Mouse (Mus musculus): ENCODE results near the gene Ggt1. TPM values are rescaled to one million over a fixed set of nuclear protein-coding genes. Genes with fewer than 3 reads are reported as not detected.

Gene Ggt1
- polyA plus RNA-seq, 1 experiment from 2014 or later: not detected

DNA sequence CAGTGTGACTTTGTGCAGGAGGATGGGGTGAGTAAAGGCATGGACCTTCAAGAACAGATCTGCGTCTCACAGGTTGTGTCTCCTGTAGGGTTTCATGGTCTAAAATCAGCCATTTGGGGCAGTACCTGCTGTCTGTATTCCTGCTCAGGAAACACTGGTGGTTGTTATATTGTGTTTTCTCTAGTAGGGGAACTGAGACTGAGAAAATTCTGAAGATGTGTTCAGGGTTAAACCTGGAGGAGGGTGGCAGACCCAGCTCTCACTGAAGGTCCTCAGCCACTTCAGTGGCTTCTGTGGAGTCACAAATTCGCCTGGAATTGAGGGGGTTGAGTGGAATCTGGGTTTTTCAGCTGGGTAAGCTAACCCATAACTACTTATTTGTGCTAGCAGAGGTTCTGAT lies 31.1 kb upstream of the Ggt1 start:
- Histone ChIP-seq H3K27ac (no peak overlapping the region), H3K79me2 (ENCODE audit: inconsistent target) (peaks cover 66% of the 10 kb centered on the region), H3K4me3 (ENCODE audit: inconsistent target) (no peak overlapping the region), H3K36me3 (ENCODE audit: inconsistent target) (peaks cover 32% of the 10 kb centered on the region)
- 100% methylated on average over 2 of the region's 2 CpGs for WGBS (ENCODE audit: missing documents)

DNA sequence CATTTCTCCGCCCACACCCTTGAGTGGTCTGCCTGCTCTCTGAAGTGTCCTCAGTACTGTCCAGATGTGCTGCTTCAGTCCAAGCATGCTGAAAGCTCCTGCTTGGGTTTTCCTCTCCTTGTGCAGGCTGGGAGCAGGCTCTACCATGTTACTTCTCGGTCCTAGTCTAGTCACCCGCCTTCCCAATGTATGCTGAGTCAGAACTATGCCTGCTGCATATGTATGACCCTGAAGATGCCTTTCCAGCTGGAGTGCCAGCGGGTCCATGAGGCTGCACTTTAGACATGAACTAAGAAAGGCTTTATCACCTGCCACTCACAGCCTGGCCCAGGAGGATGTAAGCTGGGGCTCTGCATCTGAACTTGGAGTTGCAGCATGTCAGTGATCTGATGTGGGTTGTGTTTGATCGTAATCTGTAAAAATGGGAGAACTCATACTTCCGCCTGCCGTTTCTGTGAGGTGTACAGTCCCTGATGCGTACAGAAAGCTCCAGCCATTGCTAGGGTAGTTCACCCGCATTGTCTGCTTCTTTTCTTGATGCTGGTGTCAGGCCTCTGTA lies 29.8 kb upstream of the Ggt1 start:
- 86% methylated on average over 9 of the region's 9 CpGs for WGBS (ENCODE audit: missing documents)
- Histone ChIP-seq H3K4me3 (ENCODE audit: inconsistent target) (no peak overlapping the region), H3K79me2 (ENCODE audit: inconsistent target) (peaks cover 53% of the 10 kb centered on the region), H3K36me3 (ENCODE audit: inconsistent target) (peaks cover 39% of the 10 kb centered on the region), H3K27ac (no peak overlapping the region)

DNA sequence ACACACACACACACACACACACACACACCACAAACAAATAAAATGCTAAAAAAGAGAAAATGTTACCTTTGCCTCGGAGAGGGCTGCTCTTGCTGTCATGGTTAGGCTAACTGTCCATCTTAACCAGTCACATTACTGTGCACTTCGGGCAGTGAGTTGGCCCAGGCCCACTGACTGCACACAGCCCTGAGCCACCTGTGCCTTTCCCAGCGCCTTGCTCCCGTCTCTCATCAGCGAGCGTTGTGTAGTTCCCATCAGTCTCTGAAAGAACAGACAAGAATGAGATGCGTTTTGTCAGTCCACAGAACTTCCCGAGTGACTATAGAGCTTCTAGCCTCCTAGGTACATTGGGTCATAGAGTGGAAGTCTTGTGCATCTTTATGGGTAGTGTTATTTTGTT lies 27.2 kb upstream of the Ggt1 start:
- peaks cover 39% of the 10 kb centered on the region for H3K36me3 ChIP-seq (ENCODE audit: inconsistent target)
- H3K27ac ChIP-seq: no peak overlapping the region
- WGBS (ENCODE audit: missing documents): 94% methylated on average over 8 of the region's 8 CpGs
- H3K4me3 ChIP-seq (ENCODE audit: inconsistent target): no peak overlapping the region
- peaks cover 27% of the 10 kb centered on the region; the same call in 1 of the 2 replicates for H3K79me2 ChIP-seq (ENCODE audit: inconsistent target)

DNA sequence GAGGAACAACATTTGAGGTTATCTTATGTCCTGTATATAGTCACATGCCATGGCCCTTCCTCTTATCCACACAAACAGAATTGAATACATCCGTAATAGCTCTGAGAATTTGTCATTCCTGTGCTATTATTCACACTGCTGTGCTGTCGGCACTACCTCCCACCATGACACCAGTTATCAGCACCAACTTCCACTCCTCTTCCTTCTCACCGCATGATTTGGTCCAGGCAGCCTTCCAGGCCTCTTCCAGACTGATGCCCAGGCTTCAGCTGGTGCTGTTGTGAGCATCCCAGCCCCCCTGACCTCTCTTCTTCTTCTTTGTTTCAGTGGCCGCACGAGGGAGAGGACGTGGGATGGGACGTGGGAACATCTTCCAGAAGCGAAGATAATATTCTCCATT lies 26.5 kb upstream of the Ggt1 start:
- Histone ChIP-seq H3K4me3 (ENCODE audit: inconsistent target) (no peak overlapping the region), H3K36me3 (ENCODE audit: inconsistent target) (peaks cover 39% of the 10 kb centered on the region), H3K27ac (no peak overlapping the region), H3K79me2 (ENCODE audit: inconsistent target) (peaks cover 20% of the 10 kb centered on the region; the same call in 1 of the 2 replicates)
- WGBS (ENCODE audit: missing documents): 93% methylated on average over 5 of the region's 8 CpGs

DNA sequence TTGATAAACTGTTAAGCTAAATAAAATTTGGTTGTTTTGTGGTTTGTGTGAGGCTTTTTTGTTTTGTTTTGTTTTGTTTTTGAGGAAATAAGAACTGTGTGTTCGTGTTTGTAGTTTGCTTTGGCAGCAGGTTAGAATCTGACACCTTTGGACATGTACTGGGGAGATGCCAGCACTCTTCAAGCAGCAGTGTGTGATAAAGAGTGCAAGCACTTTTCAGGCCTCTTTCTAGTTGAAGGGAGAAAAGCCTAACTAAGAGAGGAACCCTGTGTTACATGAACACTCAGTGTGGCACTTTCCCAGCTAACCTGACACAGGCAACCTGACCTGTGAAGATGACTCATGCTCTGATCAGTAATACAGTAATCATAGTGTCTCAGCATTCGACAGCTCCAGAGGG lies 26.0 kb upstream of the Ggt1 start:
- WGBS (ENCODE audit: missing documents): 86% methylated on average over 2 of the region's 2 CpGs
- Histone ChIP-seq H3K4me3 (ENCODE audit: inconsistent target) (no peak overlapping the region), H3K79me2 (ENCODE audit: inconsistent target) (peaks cover 15% of the 10 kb centered on the region; the same call in 1 of the 2 replicates), H3K27ac (no peak overlapping the region), H3K36me3 (ENCODE audit: inconsistent target) (peaks cover 39% of the 10 kb centered on the region)

DNA sequence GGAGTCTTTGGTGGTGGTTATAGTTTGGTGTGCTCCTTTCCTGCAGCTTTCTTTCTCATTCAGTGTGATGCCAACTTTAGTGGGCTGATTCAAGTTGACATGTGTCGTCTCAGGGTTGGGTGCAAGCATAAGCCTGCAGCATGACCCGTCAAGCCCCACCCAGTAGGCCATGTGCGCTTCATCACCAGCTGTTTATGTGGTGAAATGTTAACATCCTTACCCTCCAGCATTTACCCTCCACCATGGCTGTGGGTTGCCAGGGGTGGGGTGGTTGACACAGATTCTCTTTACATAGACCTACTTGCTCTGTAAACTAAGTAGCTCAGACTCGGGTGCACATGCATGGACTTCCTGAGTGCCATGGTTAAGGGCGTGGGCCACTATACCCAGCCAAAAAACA lies 25.3 kb upstream of the Ggt1 start:
- Histone ChIP-seq H3K4me3 (ENCODE audit: inconsistent target) (no peak overlapping the region), H3K79me2 (ENCODE audit: inconsistent target) (peaks cover 8% of the 10 kb centered on the region; the same call in 1 of the 2 replicates), H3K36me3 (ENCODE audit: inconsistent target) (peaks cover 39% of the 10 kb centered on the region), H3K27ac (no peak overlapping the region)
- 95% methylated on average over 5 of the region's 5 CpGs for WGBS (ENCODE audit: missing documents)

DNA sequence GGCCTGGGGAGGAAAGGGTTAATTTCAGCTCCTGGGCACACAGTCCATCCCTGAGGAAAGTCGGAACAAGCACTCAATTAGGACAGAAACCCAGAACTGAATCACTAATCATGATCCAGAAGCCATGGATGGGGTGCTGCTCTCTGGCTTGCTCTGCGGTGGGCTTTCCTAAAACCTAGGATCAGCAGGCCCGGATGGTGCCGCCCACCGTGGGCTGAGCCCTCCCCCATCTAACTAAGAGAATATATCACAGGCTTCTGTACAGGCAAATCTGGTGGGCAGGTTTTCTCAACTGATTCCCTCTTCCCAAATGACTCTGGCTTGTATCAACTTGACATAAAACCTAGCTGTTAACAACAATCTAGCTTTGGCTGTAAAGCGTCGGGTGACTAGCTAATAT lies 13.5 kb upstream of the Ggt1 start:
- Histone ChIP-seq H3K4me3 (ENCODE audit: inconsistent target) (no peak overlapping the region), H3K36me3 (ENCODE audit: inconsistent target) (no peaks in the 10 kb centered on the region), H3K27ac (no peak overlapping the region), H3K79me2 (ENCODE audit: inconsistent target) (no peaks in the 10 kb centered on the region)
- WGBS (ENCODE audit: missing documents): 83% methylated on average over 7 of the region's 7 CpGs

DNA sequence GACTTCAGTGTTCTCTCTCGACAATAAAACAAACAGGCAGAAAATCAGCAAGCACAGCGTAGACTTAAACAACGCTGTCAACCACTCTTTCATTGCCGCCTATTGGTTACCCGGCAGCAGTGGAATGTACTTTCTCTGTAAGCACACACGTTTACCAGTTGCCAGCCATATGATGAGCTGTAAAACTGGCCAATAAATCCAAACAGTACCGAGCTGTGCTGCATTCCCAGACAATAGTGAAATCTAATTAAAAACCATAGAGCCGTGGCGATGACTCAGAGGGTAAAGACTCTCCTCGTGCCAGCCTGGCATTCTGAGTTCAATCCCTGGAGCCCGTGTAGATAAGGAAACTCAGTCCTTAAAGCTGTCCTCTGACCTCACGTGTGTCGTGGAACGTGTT lies 12.9 kb upstream of the Ggt1 start:
- H3K79me2 ChIP-seq (ENCODE audit: inconsistent target): no peaks in the 10 kb centered on the region
- no peak overlapping the region for H3K4me3 ChIP-seq (ENCODE audit: inconsistent target)
- H3K27ac ChIP-seq: no peak overlapping the region
- H3K36me3 ChIP-seq (ENCODE audit: inconsistent target): no peaks in the 10 kb centered on the region
- WGBS (ENCODE audit: missing documents): 89% methylated on average over 14 of the region's 14 CpGs

DNA sequence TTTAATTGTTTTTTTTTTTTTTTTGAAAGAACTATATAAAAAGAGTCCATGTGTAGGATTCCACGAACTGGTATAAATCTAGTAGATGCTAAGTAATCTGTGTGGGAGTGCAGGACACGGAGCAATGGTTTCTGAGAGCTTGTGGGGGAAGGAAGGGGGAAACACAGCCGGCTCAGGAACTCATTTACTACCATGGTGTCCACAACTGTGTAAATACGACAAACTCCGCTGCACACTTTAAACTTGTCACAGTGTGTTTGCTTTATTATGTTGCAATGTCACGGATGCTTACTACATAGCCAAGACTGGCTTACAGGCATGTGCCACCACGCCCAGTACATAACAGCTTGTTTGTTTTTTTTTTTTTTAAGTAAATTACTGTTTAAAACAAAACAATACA lies 11.5 kb upstream of the Ggt1 start:
- 78% methylated on average over 7 of the region's 7 CpGs for WGBS (ENCODE audit: missing documents)
- Histone ChIP-seq H3K4me3 (ENCODE audit: inconsistent target) (no peak overlapping the region), H3K79me2 (ENCODE audit: inconsistent target) (no peaks in the 10 kb centered on the region), H3K36me3 (ENCODE audit: inconsistent target) (no peaks in the 10 kb centered on the region), H3K27ac (no peak overlapping the region)

DNA sequence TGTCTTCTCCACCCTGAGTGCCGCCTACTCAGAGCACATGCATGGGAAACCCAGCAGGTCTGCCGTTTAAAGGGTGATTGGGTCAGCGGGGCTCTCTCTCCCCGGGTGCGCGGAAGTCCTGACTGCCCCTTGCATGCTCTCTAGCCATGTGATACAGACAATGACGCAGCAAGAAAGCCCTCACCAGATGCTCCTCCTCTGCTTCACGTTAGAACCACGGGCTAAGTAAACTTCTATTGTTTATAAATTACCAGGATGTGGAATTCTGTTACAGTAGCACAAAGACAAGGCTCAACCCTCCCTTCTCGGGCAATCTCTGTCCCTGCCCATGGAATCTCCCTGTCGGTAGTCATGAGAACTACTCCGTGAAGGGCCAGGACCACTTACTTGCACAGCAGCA lies 10.2 kb upstream of the Ggt1 start:
- H3K36me3 ChIP-seq (ENCODE audit: inconsistent target): no peaks in the 10 kb centered on the region
- no peak overlapping the region for H3K27ac ChIP-seq
- 14% methylated on average over 12 of the region's 12 CpGs for WGBS (ENCODE audit: missing documents)
- H3K4me3 ChIP-seq (ENCODE audit: inconsistent target): no peak overlapping the region
- no peaks in the 10 kb centered on the region for H3K79me2 ChIP-seq (ENCODE audit: inconsistent target)

DNA sequence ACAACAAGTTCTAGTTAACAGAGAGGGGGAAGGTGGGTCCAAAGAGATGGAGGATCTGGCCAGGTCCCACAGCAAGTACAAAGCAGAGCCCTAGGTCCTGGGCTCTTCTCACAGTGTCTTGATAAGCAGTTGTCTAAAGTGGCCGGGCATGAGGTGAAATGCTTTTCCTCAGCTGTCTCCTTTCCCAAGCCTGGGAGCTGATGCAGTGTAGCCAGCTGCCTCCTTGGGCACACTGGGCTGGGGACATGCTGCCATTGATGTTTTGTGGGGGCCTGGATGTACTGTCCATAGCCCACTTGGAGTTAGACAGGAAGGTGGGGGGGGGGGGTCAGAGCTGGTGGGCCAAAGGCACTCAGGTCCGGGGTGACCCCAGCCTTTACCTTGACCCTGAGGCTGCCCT lies 9.3 kb upstream of the Ggt1 start:
- Histone ChIP-seq H3K4me3 (ENCODE audit: inconsistent target) (no peak overlapping the region), H3K36me3 (ENCODE audit: inconsistent target) (no peaks in the 10 kb centered on the region), H3K27ac (no peak overlapping the region), H3K79me2 (ENCODE audit: inconsistent target) (no peaks in the 10 kb centered on the region)
- 96% methylated on average over 2 of the region's 2 CpGs for WGBS (ENCODE audit: missing documents)

DNA sequence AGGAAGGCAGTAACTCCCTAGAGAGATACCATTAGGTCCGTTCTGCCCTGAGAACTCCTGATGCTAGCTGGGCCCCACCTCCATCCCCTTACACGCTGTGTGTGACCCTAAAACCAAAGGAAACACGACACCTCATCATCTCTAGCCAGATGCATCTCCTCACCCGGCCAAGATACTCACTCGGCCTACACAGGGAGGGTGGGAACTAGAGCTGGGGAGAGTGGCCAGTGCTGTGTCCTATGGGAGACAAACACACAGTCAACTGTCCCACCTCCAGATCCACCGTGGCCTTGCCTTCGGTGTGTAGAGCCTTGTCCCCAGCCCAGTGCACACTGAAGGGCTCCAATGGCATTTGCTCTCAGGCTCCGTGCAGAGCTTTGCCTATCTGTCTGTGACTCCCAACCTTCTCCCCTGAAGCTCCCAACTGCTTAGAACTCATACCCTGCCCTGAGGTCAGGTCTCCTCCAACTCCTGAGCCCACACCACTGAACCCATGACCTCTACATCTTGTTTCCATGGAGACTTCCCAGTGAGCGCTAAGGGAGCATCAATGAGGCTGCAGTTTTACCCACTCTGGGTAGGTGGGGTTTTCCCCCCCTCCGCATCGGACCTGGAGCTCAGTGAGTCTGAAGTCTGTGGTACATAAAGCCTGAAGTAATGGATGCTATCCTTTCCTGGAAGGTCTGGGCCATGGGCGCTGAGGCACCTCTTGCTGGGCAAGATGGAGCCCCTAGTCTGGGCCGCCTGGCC lies 8.5 kb upstream of the Ggt1 start:
- Histone ChIP-seq H3K79me2 (ENCODE audit: inconsistent target) (no peaks in the 10 kb centered on the region), H3K4me3 (ENCODE audit: inconsistent target) (no peak overlapping the region), H3K27ac (no peak overlapping the region), H3K36me3 (ENCODE audit: inconsistent target) (no peaks in the 10 kb centered on the region)
- WGBS (ENCODE audit: missing documents): 96% methylated on average over 13 of the region's 13 CpGs

DNA sequence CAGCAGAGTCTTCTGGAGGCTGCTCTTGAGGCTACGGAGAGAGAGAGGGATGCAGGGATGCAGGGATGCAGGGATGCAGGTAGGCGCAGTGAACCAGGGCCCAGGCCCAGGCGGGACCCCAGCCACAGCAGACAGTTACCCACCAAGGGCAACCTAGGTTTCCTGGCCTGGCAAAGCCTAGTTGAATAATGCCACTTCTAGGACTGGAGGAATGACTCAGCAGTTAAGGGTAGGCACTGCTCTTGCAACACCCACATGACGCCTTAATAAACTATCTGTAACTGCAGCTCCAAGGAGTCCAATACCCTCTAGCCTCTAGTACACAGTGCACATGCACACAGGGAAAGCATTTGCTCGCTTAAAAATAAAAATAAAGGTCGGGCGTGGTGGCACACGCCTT lies 7.3 kb upstream of the Ggt1 start:
- Histone ChIP-seq H3K4me3 (ENCODE audit: inconsistent target) (no peak overlapping the region), H3K79me2 (ENCODE audit: inconsistent target) (no peaks in the 10 kb centered on the region), H3K36me3 (ENCODE audit: inconsistent target) (no peaks in the 10 kb centered on the region), H3K27ac (no peak overlapping the region)
- 56% methylated on average over 7 of the region's 8 CpGs for WGBS (ENCODE audit: missing documents)

DNA sequence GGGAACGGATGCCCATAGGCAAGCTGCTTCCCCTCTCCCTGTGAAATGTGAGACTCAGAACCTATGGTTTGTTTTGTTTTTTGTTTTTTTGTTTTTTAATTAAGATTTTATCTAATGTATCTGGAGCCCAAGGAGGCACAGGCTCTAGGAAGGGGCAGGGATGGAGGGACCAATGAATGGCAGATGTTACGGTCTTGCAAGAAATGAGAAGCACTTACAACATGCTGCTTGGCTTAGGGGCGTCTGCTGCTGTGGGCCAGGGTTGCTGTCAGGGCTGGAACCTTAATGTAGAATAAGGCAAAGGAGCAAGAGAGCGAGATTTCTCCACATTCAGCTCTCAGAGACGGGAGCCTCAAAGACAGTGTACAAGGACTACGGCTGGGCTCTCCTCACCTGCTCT lies 5.8 kb upstream of the Ggt1 start:
- H3K27ac ChIP-seq: no peak overlapping the region
- H3K4me3 ChIP-seq (ENCODE audit: inconsistent target): no peak overlapping the region
- WGBS (ENCODE audit: missing documents): 95% methylated on average over 6 of the region's 6 CpGs
- no peaks in the 10 kb centered on the region for H3K36me3 ChIP-seq (ENCODE audit: inconsistent target)
- no peaks in the 10 kb centered on the region for H3K79me2 ChIP-seq (ENCODE audit: inconsistent target)

DNA sequence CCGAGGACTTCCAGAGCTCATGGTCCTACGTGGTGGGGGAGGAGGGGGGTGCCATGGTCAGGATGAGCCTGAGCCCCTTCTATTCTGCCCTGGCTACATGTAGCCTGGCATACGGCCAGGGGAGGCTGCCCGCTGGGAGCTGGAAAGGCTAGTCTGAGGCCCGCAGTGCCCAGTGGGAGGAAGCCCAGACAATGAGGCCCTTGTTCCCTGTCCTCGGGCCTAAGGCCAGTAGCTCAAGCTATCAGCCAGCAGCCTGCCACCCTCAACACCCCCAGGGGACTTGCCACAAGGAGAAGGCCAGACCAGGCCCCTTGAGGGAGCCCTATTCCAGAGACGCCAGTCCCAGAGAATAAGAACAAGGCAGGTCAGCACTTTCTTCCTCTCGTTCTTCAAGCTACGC lies 5.4 kb upstream of the Ggt1 start:
- H3K4me3 ChIP-seq (ENCODE audit: inconsistent target): no peak overlapping the region
- no peaks in the 10 kb centered on the region for H3K79me2 ChIP-seq (ENCODE audit: inconsistent target)
- no peaks in the 10 kb centered on the region for H3K36me3 ChIP-seq (ENCODE audit: inconsistent target)
- no peak overlapping the region for H3K27ac ChIP-seq
- 97% methylated on average over 9 of the region's 9 CpGs for WGBS (ENCODE audit: missing documents)

DNA sequence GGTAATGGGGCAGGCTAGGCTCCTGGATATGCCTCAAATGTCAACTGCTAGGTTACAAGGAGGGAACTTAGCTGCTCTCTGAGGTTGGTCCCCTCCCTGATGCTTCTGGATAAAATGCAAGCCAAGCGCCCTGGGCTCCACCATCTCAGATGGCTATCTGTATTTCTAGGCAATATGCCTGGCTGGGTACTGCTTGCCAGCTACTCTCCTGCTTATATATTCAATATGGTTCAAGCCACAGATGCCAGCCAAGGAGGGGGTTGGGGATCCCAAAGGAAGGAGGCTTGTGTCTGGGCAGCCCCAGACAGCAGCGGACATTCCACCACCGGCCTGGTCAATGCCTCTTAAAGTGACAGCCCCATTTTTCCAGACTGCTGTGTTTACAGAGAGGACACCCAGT lies 2.9 kb upstream of the Ggt1 start:
- Histone ChIP-seq H3K27ac (no peak overlapping the region), H3K4me3 (ENCODE audit: inconsistent target) (no peak overlapping the region), H3K36me3 (ENCODE audit: inconsistent target) (no peaks in the 10 kb centered on the region), H3K79me2 (ENCODE audit: inconsistent target) (no peaks in the 10 kb centered on the region)
- whole genome bisulfite sequencing (ENCODE audit: missing documents): 84% methylated on average over 3 of the region's 3 CpGs
